Mouse (Mus musculus) cerebellum, postnatal 25 days (tissue): Measurements from ENCODE around the gene Pias3.
"Not testable (repeated sequence)": the region's sequence is repeated elsewhere in the genome, so short reads cannot be mapped to it uniquely, and the experiment has no call there.

Experiments
- DNase-seq, 2 experiments: peaks; one replicate each; pipeline ENCODE4 v3.0.0; 2021; ENCODE audit warnings: mixed read lengths in 2 of 2

Pias3 gene

GRCm38 (mm10) chr3:96730785-96731184 is 34.6 kb downstream of the Pias3 start:
- no peak for DNase-seq

DNA sequence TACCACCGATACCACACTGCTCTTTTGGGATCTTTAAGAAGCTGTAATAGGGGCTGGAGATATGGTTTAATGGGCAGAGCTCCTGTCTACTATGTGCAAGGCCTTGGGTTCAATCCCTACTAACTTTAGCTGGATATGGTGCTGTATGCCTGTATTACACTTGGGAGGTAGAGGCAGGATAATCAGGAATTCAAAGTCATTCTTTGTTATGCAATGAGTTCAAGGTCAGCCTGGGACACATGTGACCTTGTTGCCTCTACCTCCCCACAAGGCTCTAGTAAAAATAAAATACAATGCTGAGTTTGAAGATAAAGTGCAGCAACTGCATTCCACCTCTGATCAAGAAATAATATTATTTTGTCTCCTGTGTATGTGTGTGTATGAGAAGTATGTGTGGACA is 37.8 kb downstream of the Pias3 start:
- DNase-seq: no peak

GRCm38 (mm10) chr3:96735200-96735599 is 39.0 kb downstream of the Pias3 start:
- DNase-seq: no peak

GRCm38 (mm10) chr3:96737013-96737740 is 41.0 kb downstream of the Pias3 start:
- no peak for DNase-seq

GRCm38 (mm10) chr3:96737995-96738394 is 41.8 kb downstream of the Pias3 start:
- DNase-seq: no peak

- DNase-seq: not testable (repeated sequence)
Measured at GRCm38 (mm10) chr3:96740279-96740678, 44.1 kb downstream of the Pias3 start.

DNA sequence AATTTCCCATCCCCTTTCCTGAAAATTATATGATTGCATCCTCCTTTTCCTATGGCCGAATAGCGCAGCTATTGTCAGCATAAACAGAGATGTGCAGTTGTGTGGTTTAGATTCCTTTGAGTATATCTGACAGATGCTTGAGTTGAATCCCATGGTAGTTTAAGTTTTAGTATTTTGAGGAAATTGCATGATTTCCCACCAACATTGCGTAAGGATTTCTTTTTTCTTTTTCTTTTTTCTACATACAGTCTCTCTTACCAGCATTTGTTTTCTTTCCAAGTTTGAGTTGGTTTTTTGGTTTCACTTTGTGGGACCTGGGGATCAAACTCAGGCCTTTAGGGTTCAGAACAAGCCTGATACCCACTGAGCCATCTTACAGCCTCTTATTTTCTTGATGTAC is 48.2 kb downstream of the Pias3 start:
- DNase-seq: no peak

DNA sequence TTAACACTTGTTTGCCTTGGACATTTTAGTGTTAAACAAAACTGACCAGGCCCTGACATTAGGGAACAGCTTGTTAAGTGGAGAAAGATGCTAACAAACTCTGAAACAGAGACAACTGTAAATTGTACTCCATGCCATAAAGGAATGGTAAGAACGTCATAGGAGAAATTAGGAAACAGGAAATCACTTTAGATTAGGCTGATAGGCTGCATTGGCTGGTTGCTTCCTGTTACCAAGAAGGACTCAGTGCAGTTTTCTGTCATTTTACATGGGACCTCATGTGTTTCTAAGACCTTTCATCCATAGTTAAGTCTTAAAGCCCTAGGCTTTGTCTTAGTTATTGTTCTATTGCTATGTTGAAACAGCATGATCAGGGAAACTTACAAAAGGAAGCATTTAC is 50.6 kb downstream of the Pias3 start:
- DNase-seq: no peak
